Mouse (Mus musculus) hindbrain, embryonic 13.5 days (tissue): Measurements from ENCODE around the gene Vcl. TPM values are rescaled to one million over a fixed set of nuclear protein-coding genes. Genes with fewer than 3 reads are reported as not detected.

Source experiments
- ATAC-seq: fragments of 200-750 bp; cut with Nextera tagmentation; 2 replicates; pipeline ENCODE4 v1.8.0; 2017; ENCODE audit warnings: moderate TSS enrichment; ENCODE audit not compliant: low FRiP score
- H3K27ac ChIP-seq: fragments of 300-500 bp; sonication (generic); 2 replicates; pipeline ENCODE4 v1.5.1; 2015; ENCODE audit warnings: inconsistent platforms, mild to moderate bottlenecking, moderate library complexity
- H3K27me3 ChIP-seq: fragments of 300-500 bp; sonication (generic); 2 replicates; pipeline ENCODE4 v1.6.1; 2015; ENCODE audit warnings: mild to moderate bottlenecking, inconsistent platforms
- H3K36me3 ChIP-seq: fragments of 300-500 bp; sonication (generic); 2 replicates; pipeline ENCODE4 v1.6.1; 2015; ENCODE audit warnings: mild to moderate bottlenecking, inconsistent platforms
- H3K4me1 ChIP-seq: fragments of 300-500 bp; sonication (generic); replicated peaks from 2 replicates; pipeline ENCODE4 v1.6.1; 2015; ENCODE audit warnings: inconsistent platforms
- H3K4me2 ChIP-seq: fragments of 300-500 bp; sonication (generic); 2 replicates; pipeline ENCODE4 v1.6.1; 2015; ENCODE audit warnings: inconsistent platforms, mild to moderate bottlenecking, moderate library complexity
- H3K4me3 ChIP-seq: fragments of 300-500 bp; sonication (generic); 2 replicates; pipeline ENCODE4 v1.5.1; 2015; ENCODE audit warnings: mild to moderate bottlenecking, inconsistent platforms
- H3K9ac ChIP-seq: fragments of 300-500 bp; sonication (generic); 2 replicates; pipeline ENCODE4 v1.6.1; 2015; ENCODE audit warnings: mild to moderate bottlenecking, inconsistent platforms
- H3K9me3 ChIP-seq: fragments of 300-500 bp; sonication (generic); 2 replicates; pipeline ENCODE4 v1.6.1; 2016; ENCODE audit warnings: inconsistent platforms
- WGBS: fragments of 180-500 bp; shearing (Covaris S2); methylation state at CpG from one replicate; pipeline ENCODE4 v1.1.7; 2015; 5-methylcytosine and 5-hydroxymethylcytosine counted together
- polyA plus RNA-seq: library from polyadenylated mRNA; unstranded; fragments of >200 nt; fragmentation: Nextera tagmentation; extraction: Ambion mirVana; gene quantifications from 2 replicates; pipeline ENCODE4 v1.2.1, GENCODE M21; 2015

Gene Vcl
- polyA plus RNA-seq, 1 experiment from 2014 or later = 15.4 TPM

- no peak overlapping the region for H3K9ac ChIP-seq
- ATAC-seq = no peak
- WGBS = 89% methylated on average over 4 of the region's 4 CpGs
- no peak overlapping the region for H3K27ac ChIP-seq
- no peaks in the 10 kb centered on the region for H3K27me3 ChIP-seq
- H3K4me3 ChIP-seq = no peak overlapping the region
- no peak overlapping the region for H3K4me2 ChIP-seq
- H3K4me1 ChIP-seq = peaks cover 6% of the 10 kb centered on the region
- no peaks in the 10 kb centered on the region for H3K9me3 ChIP-seq
- H3K36me3 ChIP-seq = no peaks in the 10 kb centered on the region
Measured at GRCm38 (mm10) chr14:21077939-21078338, 148.7 kb downstream of the Vcl start.

- H3K9ac ChIP-seq = no peak overlapping the region
- H3K9me3 ChIP-seq = no peaks in the 10 kb centered on the region
- no peak overlapping the region for H3K4me3 ChIP-seq
- H3K27ac ChIP-seq = no peak overlapping the region
- ATAC-seq = no peak
- peaks cover 6% of the 10 kb centered on the region for H3K4me1 ChIP-seq
- no peaks in the 10 kb centered on the region for H3K36me3 ChIP-seq
- H3K27me3 ChIP-seq = no peaks in the 10 kb centered on the region
- no peak overlapping the region for H3K4me2 ChIP-seq
Measured at GRCm38 (mm10) chr14:21078511-21078910, 149.3 kb downstream of the Vcl start.

DNA sequence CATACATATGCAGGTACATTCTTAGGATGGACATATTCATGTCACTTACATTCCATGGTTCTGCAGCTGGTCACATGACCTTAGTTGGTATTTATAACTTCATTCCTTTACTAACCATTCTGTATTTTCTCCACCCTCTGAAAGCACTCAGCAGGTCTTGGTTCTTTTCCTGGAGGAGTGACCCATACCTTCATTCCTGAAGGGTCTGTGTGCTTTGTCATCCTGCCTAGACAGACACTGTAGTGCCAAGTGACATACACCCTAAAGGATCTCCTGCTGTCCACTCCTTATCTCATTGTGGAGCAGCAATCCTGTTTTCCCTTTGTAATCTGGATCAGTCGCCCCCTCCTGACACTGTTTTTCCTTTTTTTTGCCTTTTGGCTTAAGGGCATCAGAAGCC, 153.6 kb downstream of the Vcl start:
- no peak for ATAC-seq
- Histone ChIP-seq H3K27me3 (no peaks in the 10 kb centered on the region), H3K9ac (no peak overlapping the region), H3K4me2 (no peak overlapping the region), H3K4me1 (peaks cover 12% of the 10 kb centered on the region), H3K27ac (no peak overlapping the region), H3K9me3 (no peaks in the 10 kb centered on the region), H3K4me3 (no peak overlapping the region), H3K36me3 (no peaks in the 10 kb centered on the region)
- WGBS = 68% methylated on average over 1 of the region's 1 CpGs

Other genes starting within 250 kb of the Vcl start
- 27.2 and 29.3 TPM in 2 replicates for gene Fut11, start 234.4 kb upstream of the Vcl start, polyA plus RNA-seq
- 200 and 204 TPM in 2 replicates for gene Chchd1, start 226.4 kb upstream of the Vcl start, polyA plus RNA-seq
- 45.3 and 46.2 TPM in 2 replicates for gene Zswim8, start 221.8 kb upstream of the Vcl start, polyA plus RNA-seq
- 16.7 and 19.1 TPM in 2 replicates for gene Ndst2, start 194.8 kb upstream of the Vcl start, polyA plus RNA-seq
- 116 and 131 TPM in 2 replicates for gene Camk2g, start 135.3 kb upstream of the Vcl start, polyA plus RNA-seq
- 0.40 and 0.45 TPM in 2 replicates for gene Plau, start 92.7 kb upstream of the Vcl start, polyA plus RNA-seq
- 92.4 and 94.5 TPM in 2 replicates for gene Ap3m1, start 123.1 kb downstream of the Vcl start, polyA plus RNA-seq
- gene Adk, start 123.2 kb downstream of the Vcl start, polyA plus RNA-seq = 42.2 and 42.3 TPM in 2 replicates